Mouse (Mus musculus) testis, adult 2 months (tissue): Measurements from ENCODE around the gene Zfp850. TPM values are rescaled to one million over a fixed set of nuclear protein-coding genes. Genes with fewer than 3 reads are reported as not detected.

Experiments
- H3K27ac ChIP-seq: fragments of 200-500 bp; 2 replicates; pipeline ENCODE4 v1.5.1; 2012; ENCODE audit warnings: low read depth, low read length; ENCODE audit not compliant: control insufficient read depth, insufficient read depth
- H3K27me3 ChIP-seq: fragments of 200-500 bp; 2 replicates; pipeline ENCODE4 v1.6.1; 2012; ENCODE audit warnings: mild to moderate bottlenecking, low read length, moderate library complexity; ENCODE audit not compliant: control insufficient read depth, insufficient read depth
- H3K36me3 ChIP-seq: fragments of 200-500 bp; 2 replicates; pipeline ENCODE4 v1.6.1; 2012; ENCODE audit warnings: mild to moderate bottlenecking, low read length; ENCODE audit not compliant: control insufficient read depth, insufficient read depth
- H3K4me1 ChIP-seq: fragments of 200-500 bp; 2 replicates; pipeline ENCODE4 v1.6.1; 2012; ENCODE audit warnings: low read length; ENCODE audit not compliant: control insufficient read depth, insufficient read depth
- H3K4me3 ChIP-seq: fragments of 200-500 bp; 2 replicates; pipeline ENCODE4 v1.5.1; 2012; ENCODE audit warnings: low read depth, mild to moderate bottlenecking, low read length, moderate library complexity, mixed read lengths; ENCODE audit not compliant: control insufficient read depth
- CTCF ChIP-seq: fragments of 200-500 bp; IDR thresholded peaks from 2 replicates; pipeline ENCODE4 v1.5.1; 2012; ENCODE audit warnings: low read depth, mild to moderate bottlenecking, inconsistent platforms, low read length, moderate library complexity; ENCODE audit not compliant: control insufficient read depth, insufficient read depth, insufficient replicate concordance
- POLR2A ChIP-seq: fragments of 200-500 bp; IDR thresholded peaks from 2 replicates; pipeline ENCODE4 v1.6.1; 2012; ENCODE audit warnings: low read depth, mild to moderate bottlenecking, inconsistent platforms, low read length, moderate library complexity; ENCODE audit not compliant: control insufficient read depth
- polyA plus RNA-seq: library from polyadenylated mRNA; depleted of rRNA; stranded (reverse); fragments of >200 nt; gene quantifications from 2 replicates; pipeline ENCODE4 v1.2.3, GENCODE M21; 2012; rRNA removed

Gene Zfp850
- 1.3 and 2.8 TPM in 2 replicates for polyA plus RNA-seq

DNA sequence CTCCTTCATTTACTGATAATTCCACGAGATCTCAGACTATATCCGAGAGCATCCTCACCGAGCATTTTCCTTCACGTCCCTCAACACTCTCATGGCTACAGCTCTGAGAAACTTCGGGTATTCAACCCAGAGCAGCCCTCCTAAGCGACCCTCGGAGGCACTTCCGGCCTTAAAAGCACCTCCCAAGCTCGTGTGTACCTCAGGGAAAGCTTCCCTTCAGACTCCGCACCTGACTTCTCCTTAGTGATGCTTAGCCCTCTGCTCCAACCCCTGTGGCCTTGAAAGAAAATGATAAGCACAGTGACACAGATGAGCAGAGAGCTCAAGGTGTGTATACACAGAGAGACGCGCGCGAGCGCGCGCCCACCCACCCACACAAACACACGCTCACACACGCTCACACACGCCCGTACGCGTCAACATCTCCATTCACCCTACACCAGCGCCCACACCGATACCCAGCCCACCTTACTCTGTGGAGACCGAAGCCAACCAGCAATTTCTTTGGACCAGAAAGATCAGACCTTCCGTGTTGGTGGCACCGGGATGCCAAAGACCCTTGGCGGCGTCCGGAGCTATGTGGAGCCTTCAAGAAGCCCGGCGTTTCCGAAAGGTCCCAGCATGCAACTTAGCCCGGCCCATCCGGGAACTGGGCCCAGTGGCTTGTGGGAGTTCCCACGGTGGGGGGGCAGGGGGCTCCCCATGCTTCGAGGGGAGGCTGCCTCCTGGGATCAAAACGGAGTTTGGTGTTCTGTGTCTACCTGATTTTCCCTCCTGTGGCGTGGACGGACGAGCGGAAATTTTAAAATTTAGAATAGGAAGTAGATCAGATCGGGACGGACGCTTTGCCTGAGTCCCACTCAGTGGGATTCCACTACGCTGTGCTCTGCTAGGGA is at the start of gene Zfp850:
Zfp850 (minus strand) TSS at position 567 of the 896 bp plus-strand sequence.
- TF ChIP-seq POLR2A, result peak; percentile 33; the same call in 1 of the 2 replicates
- TF ChIP-seq CTCF, result no peak
- no peaks in the 10 kb centered on the region for H3K36me3 ChIP-seq
- H3K4me1 ChIP-seq, result peaks cover 8% of the 10 kb centered on the region
- H3K4me3 ChIP-seq, result peak within 1 kb of the TSS; percentile 94
- H3K27me3 ChIP-seq, result no peaks in the 10 kb centered on the region
- H3K27ac ChIP-seq, result peak within 1 kb of the TSS; percentile 85

DNA sequence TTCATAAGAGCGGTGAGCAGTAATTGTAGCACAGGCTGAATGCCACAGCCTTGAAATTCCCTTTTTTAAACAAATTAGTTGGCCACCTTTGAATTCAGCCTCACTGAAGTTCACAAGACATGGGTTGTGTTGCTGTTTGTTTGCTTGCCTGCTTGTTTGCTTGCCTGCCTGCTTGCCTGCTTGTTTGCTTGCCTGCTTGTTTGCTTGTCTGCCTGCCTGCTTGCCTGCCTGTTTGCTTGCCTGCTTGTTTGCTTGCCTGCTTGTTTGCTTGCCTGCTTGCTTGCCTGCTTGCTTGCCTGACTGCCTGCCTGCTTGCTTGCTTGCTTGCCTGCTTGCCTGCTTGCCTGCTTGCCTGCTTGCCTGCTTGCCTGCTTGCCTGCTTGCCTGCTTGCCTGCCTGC is 46.1 kb upstream of the Zfp850 start:
- TF ChIP-seq CTCF (no peak), POLR2A (no peak)
- Histone ChIP-seq H3K27ac (no peak overlapping the region), H3K27me3 (no peaks in the 10 kb centered on the region), H3K4me1 (0 out of 2 replicates have a peak, but pooled peaks cover 2% of the 10 kb centered on the region), H3K4me3 (no peak overlapping the region), H3K36me3 (no peaks in the 10 kb centered on the region)

DNA sequence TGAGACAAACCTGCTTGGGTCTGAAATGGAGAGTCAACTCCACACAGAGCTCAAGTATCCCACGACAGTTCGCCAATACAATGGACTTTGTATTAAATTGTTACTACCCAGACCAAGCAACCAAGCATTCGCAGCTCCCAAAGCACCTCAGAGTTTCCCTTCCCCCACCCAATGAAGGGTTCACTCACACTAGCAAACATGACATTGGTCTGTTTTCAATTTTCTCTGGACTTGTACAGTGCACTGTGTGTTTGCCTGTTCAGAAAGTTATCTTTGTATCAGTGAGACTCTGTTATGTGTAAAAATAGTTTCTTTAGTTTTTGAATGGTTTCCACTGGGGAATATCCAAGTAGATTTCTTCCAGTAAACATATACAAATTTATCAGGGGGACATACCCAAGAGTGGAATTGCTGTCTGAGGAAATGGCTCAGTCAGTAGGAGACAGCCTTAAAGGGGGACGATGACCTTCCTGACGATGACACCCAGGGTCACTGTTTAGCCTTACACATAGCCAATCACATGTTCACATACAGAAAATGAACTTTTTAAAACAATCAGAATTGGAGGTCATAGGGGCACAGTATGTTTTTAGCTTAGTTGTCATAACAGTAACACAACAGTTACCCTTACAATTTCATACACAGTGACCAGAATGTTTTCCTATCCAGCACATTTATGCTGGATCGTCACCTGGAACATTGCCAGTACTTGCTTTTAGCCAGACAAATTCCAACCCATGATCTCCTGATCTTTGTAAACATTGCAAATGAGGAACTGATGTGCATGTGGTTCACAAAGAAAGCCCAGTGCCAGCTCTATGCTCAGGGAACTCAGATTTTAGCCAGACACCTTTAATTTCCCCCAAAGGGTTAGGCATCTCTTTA is 39.4 kb upstream of the Zfp850 start:
- H3K27me3 ChIP-seq, result no peaks in the 10 kb centered on the region

DNA sequence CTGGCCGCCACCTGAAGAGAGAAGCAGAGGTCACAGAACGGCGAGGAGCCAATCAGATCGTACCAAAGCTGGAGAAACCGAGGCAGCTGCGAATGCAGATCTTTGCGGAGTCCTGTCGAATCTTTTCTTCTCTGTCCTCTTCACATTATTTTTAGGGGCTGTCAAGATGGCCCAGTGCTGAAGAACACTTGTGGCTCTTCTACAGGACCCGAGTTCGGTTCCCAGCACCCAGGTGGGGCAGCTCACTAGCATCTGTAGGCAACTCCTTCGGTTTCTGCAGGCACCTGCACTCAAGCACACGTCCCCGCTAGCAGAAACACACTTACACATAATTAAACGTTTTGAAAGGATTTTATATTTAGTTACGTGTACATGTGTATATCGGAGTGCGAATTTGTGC is 36.7 kb upstream of the Zfp850 start:
- H3K36me3 ChIP-seq, result peaks cover 8% of the 10 kb centered on the region
- peaks cover 13% of the 10 kb centered on the region for H3K4me1 ChIP-seq
- H3K27ac ChIP-seq, result peak overlapping the region; percentile 5; the same call in 1 of the 2 replicates
- H3K27me3 ChIP-seq, result no peaks in the 10 kb centered on the region
- TF ChIP-seq CTCF (no peak), POLR2A (no peak)
- peak overlapping the region; percentile 93 for H3K4me3 ChIP-seq

More for the DNA sequence above, 39.4 kb upstream of the Zfp850 start:
- peaks cover 13% of the 10 kb centered on the region for H3K4me1 ChIP-seq
- H3K36me3 ChIP-seq, result peaks cover under 1% of the 10 kb centered on the region; the same call in 1 of the 2 replicates
- TF ChIP-seq POLR2A (no peak), CTCF (no peak)
- no peak overlapping the region for H3K27ac ChIP-seq
- peak overlapping the region; percentile 43 for H3K4me3 ChIP-seq

DNA sequence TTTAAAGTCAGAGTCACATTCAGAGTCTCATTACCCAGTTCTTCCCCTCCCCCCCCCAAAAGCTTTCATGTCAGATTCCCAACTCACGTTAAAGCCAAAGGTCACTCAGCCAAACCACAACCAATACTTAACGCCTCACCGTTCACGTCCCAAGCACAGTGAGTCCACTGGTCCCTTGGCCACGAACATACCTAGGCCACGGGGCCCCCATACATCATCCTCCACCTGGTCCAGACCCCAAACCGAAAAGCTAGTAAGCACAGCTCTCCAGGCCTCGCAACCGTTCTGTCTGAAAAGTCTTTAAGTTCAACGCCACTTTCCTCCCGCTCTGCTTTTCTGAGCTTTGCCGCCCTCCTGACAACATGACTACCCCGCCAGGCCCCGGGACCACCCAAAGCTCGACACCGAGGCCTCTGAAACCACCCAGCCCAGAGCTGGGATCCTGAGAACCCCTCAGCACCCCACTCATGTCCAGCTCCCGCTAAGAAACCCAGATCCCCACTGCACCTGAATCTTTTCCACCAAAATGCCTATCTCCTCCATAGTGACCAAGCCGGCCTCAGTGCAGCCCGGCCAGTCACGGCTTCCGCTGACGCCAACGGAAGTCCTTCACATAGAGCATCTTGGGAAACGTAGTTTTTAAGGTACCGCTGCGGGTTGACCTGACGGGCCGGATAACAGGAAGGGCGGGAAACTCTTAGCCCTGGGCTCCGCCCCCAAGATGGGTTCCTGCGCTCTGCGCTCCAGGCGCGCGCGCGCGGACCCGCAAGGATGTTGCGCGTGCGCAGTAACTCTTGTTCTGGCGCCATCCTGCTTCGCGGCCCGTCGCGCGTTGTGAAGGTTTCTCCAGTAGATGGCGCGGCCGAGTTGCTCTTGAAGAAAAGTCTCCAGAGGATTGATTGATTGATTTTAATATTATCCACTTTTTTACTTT is 35.8 kb upstream of the Zfp850 start, which contains the start of gene Psmc4:
Psmc4 (minus strand) TSS at position 626 of the 934 bp plus-strand sequence.
- Histone ChIP-seq H3K27ac (peak within 1 kb of the TSS; percentile 54), H3K27me3 (no peaks in the 10 kb centered on the region)
- TF ChIP-seq CTCF, result peak; percentile 63; the same call in 1 of the 2 replicates
- peak; percentile 78 for TF ChIP-seq POLR2A

DNA sequence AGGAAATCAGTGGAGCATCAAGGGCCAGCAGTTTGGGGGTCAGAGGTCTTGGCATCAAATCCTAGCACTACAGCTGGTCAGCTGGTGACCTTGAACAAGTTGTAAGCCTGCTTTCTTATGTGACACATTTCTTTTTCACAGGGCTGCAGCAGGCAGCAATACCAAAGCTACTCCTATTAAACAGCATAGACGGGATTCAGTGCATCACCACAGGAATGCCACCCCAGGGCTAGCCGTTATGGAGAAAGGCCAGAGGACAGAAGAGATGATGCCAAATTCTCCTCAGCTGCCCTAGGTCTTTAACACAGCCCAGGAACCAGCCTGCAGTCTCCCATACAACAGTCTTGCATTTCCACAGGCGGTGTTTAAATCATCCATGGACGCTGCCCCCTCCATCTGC is 30.6 kb upstream of the Zfp850 start:
- Histone ChIP-seq H3K4me1 (peaks cover 9% of the 10 kb centered on the region), H3K27ac (no peak overlapping the region), H3K36me3 (peaks cover 13% of the 10 kb centered on the region), H3K27me3 (no peaks in the 10 kb centered on the region), H3K4me3 (no peak overlapping the region)
- TF ChIP-seq CTCF (no peak), POLR2A (no peak)

More for the DNA sequence above, 35.8 kb upstream of the Zfp850 start, which contains the start of gene Psmc4:
- peak within 1 kb of the TSS; percentile 93 for H3K4me3 ChIP-seq
- H3K36me3 ChIP-seq, result peaks cover 8% of the 10 kb centered on the region
- H3K4me1 ChIP-seq, result peaks cover 11% of the 10 kb centered on the region
